Mouse (Mus musculus) effector memory CD4-positive, alpha-beta T cell, adult 7 months (primary cell): ENCODE measurements around the gene E330034G19Rik. TPM values are rescaled to one million over a fixed set of nuclear protein-coding genes. Genes with fewer than 3 reads are reported as not detected.

Experiments used
- polyA plus RNA-seq: library from polyadenylated mRNA; unstranded; fragments of 100-300 nt; shearing (Covaris generic); gene quantifications from one replicate; pipeline ENCODE4 v1.2.1, GENCODE M21; 2017

E330034G19Rik gene
- polyA plus RNA-seq = not detected

DNA sequence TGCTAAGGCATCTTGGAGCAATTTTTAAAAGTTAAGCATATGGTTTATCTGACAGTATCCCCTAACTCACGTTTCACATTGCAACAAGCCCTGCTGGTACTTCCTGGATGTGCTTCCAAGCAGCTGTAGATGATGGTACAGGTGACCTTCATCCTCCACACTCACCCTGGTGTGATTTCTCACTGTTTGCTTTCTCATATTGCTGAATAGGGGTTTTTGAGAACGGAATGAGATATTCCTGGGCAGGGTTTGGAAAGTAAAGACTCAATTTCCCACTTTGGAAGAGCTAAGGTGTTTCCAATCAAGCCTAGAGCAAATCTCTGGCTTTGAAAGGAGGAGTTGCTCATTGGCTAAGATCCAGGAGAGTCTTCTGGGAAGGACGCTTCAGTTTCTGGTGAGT, at the start of gene E330034G19Rik:
Gene E330034G19Rik, plus strand, starts transcription at position 301 of the 400 bp plus-strand sequence.

DNA sequence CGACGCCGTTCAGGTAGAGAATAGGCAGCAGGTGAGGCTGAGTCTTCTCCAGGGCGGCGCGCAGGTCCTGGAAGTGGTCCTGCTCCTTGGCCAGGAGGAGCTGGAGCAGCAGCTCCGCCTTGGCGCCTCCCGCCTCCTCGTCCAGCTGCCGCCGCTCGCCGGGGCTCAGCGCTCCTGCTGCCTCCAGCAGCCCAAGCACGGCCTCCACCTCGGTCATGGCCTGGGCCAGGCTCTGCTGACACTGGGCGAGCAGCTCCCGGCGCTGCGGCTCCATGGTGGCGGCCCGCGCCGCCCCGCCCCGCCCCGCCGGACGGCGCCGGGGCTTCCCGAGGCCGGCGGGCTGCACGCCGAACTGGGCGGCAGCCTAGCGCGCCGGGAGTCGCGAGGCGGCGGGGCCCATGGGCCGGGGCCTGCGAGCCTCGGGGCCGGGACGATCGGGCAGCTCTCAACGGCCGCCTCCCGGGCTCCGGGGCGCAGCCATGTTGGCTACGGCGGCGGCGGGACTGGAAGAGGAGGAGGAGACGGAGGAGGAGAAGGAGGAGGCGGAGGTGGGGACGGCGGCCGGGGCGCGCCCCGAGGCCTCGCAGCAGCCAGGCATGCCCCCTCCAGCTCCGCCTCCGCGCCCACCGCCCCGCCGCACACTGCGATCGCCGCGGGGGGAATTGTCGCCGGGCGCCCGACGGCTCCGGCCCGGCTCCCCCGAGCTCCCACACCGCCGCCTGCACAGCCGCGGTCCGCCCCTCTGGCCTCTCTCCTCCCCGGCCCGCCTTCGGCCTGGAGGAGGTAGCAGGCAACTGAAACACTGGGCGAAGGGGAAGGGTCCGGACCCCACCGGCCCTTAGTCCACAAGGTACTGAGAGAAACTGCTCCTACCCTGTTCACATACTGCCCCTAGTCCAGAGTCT, 47.6 kb upstream of the E330034G19Rik start, which contains the start of gene Dlg5:
Gene Dlg5, minus strand, starts transcription at position 744 of the 905 bp plus-strand sequence.

Other genes starting within 250 kb of the E330034G19Rik start
- 0.90 TPM for gene Dlg5, start 47.3 kb upstream of the E330034G19Rik start, polyA plus RNA-seq
- 21.4 TPM for gene Polr3a, start 193.8 kb downstream of the E330034G19Rik start, polyA plus RNA-seq
- gene Rps24, start 193.9 kb downstream of the E330034G19Rik start, polyA plus RNA-seq = 1,245 TPM